Mouse (Mus musculus) T-cell, adult 66 days (primary cell): ENCODE measurements around the gene Limk2. TPM values are rescaled to one million over a fixed set of nuclear protein-coding genes. Genes with fewer than 3 reads are reported as not detected.

Experiments used
- total RNA-seq, 2 experiments: library from RNA; stranded (reverse); gene quantifications; 3 replicates in 1 of 2; 4 replicates in 1 of 2; pipeline ENCODE4 v1.2.4; 2023

Gene Limk2
- total RNA-seq = 100 to 1,000 TPM; 123 to 131 TPM

GRCm38 (mm10) chr11:3408997-3409732 is at the start of gene Limk2:
Gene Limk2, minus strand, starts transcription at chr11:3409189.

GRCm38 (mm10) chr11:3452167-3452639 is 43.2 kb upstream of the Limk2 start, which contains the start of gene Rnf185:
Gene Rnf185, minus strand, starts transcription at chr11:3452363.

GRCm38 (mm10) chr11:3329891-3330451 is 79.0 kb downstream of the Limk2 start, which contains the start of gene Pik3ip1:
Gene Pik3ip1, plus strand, starts transcription at chr11:3330401.

Other genes starting within 250 kb of the Limk2 start
- gene Sfi1, start 215.7 kb downstream of the Limk2 start, total RNA-seq = 100 to 1,000 TPM; 184 to 226 TPM
- gene Eif4enif1, start 206.8 kb downstream of the Limk2 start, total RNA-seq = 10 to 100 TPM; 79.6 to 88.3 TPM
- gene Drg1, start 142.8 kb downstream of the Limk2 start, total RNA-seq = 10 to 100 TPM; 67.6 to 77.4 TPM
- gene Patz1, start 120.3 kb downstream of the Limk2 start, total RNA-seq = 10 to 100 TPM; 87.2 to 87.9 TPM
- gene Pik3ip1, start 78.8 kb downstream of the Limk2 start, total RNA-seq = 100 to 1,000 TPM; 288 to 304 TPM
- gene Rnf185, start 43.2 kb upstream of the Limk2 start, total RNA-seq = 10 to 100 TPM; 13.0 to 18.8 TPM
- gene Pla2g3, start 79.1 kb upstream of the Limk2 start, total RNA-seq = under 1 TPM in 1 of 2 experiments, not detected in 1; 0.29 TPM
- not detected for gene Inpp5j, start 95.6 kb upstream of the Limk2 start, total RNA-seq
- gene Selenom, start 105.5 kb upstream of the Limk2 start, total RNA-seq = under 1 TPM in 1 of 2 experiments, not detected in 1; 0.41 TPM
- gene Smtn, start 131.4 kb upstream of the Limk2 start, total RNA-seq = 1 to 10 TPM; 1.1 to 1.2 TPM
- 10 to 100 TPM; 54.1 to 59.9 TPM for gene Morc2a, start 240.0 kb upstream of the Limk2 start, total RNA-seq